ENCODE assay signal across 29 mouse cellular contexts in genomic region chr1:175097014-175097413, GRCm38 (mm10).
DNase-seq lines count a peak whose midpoint lies in the region; ATAC-seq and TF ChIP-seq lines count a peak whose summit lies in the region.
"Had no signal": no experiment of that assay in that cellular context is flagged by ENCODE, and none has a peak within 500 bp of the region (broad histone marks: within the 10 kb centered on the region; RNA-seq: fewer than 3 reads in every experiment).

No protein-coding gene starts in this region.

- DNase-seq in heart, adult 9 months (ENCODE audit: low spot score in 2 of 2), result no peak
- DNase-seq in liver, postnatal 0 days, result no peak
- peak; percentile 13 for DNase-seq in retina, embryonic 14.5 days (ENCODE audit: low spot score)
- DNase-seq in cerebellum, adult 9-10 months, result no peak
- DNase-seq in hindbrain, embryonic 14.5 days (ENCODE audit: low spot score), result no peak
- DNase-seq: adrenal gland, adult 2 months; adrenal gland, postnatal 14 days; cerebellum, adult 11 months; cerebellum, adult 2 months; cerebellum, postnatal 10 days; cerebellum, postnatal 36 days; embryo, embryonic 11 days; gastrocnemius, postnatal 10 days; gastrocnemius, postnatal 36 days; heart, adult 18-20 months; heart, postnatal 10 days; heart, postnatal 36 days had no signal

- no peak overlapping the region for H3K4me3 ChIP-seq in heart, embryonic 12.5 days
- H3K4me3 ChIP-seq in liver, embryonic 12.5 days, result no peak overlapping the region
- no peak overlapping the region for H3K4me3 ChIP-seq in liver, postnatal 0 days (ENCODE audit: low read depth, low read length)
- no peak overlapping the region for H3K4me3 ChIP-seq in hindbrain, embryonic 14.5 days (replicated peaks; ENCODE audit: low read length)
- H3K4me3 ChIP-seq: embryonic facial prominence, embryonic 10.5 days; embryonic facial prominence, embryonic 13.5 days; forebrain, embryonic 10.5 days; forebrain, embryonic 13.5 days; heart, embryonic 10.5 days; hindbrain, embryonic 10.5 days; hindbrain, embryonic 13.5 days had no signal

- H3K27me3 ChIP-seq in heart, embryonic 12.5 days (replicated peaks), result no peaks in the 10 kb centered on the region
- no peaks in the 10 kb centered on the region for H3K27me3 ChIP-seq in liver, embryonic 12.5 days (replicated peaks)
- no peaks in the 10 kb centered on the region for H3K27me3 ChIP-seq in liver, postnatal 0 days (ENCODE audit: insufficient read depth, low read length)
- H3K27me3 ChIP-seq in hindbrain, embryonic 14.5 days (ENCODE audit: control insufficient read depth, insufficient read depth, low read length), result no peaks in the 10 kb centered on the region
- H3K27me3 ChIP-seq: embryonic facial prominence, embryonic 13.5 days; forebrain, embryonic 13.5 days; hindbrain, embryonic 13.5 days had no signal

- no peak for TF ChIP-seq EP300 in liver, postnatal 0 days (IDR thresholded peaks at IDR 0.05; ENCODE audit: low read depth)

- no peaks in the 10 kb centered on the region for H3K36me3 ChIP-seq in heart, embryonic 12.5 days
- H3K36me3 ChIP-seq in liver, embryonic 12.5 days, result no peaks in the 10 kb centered on the region
- no peaks in the 10 kb centered on the region for H3K36me3 ChIP-seq in liver, postnatal 0 days (replicated peaks; ENCODE audit: insufficient read depth, low read length)
- no peaks in the 10 kb centered on the region for H3K36me3 ChIP-seq in hindbrain, embryonic 14.5 days (replicated peaks; ENCODE audit: control insufficient read depth, insufficient read depth)
- H3K36me3 ChIP-seq: embryonic facial prominence, embryonic 10.5 days; embryonic facial prominence, embryonic 13.5 days; forebrain, embryonic 10.5 days; heart, embryonic 10.5 days; hindbrain, embryonic 10.5 days had no signal

- TF ChIP-seq CTCF in liver, postnatal 0 days (IDR thresholded peaks at IDR 0.05; ENCODE audit: low read depth), result no peak

- ATAC-seq in heart, embryonic 12.5 days (ENCODE audit: insufficient number of reproducible peaks, low FRiP score), result peak; percentile 61
- peak; percentile 75 for ATAC-seq in liver, embryonic 12.5 days
- no peak for ATAC-seq in liver, postnatal 0 days
- ATAC-seq in hindbrain, embryonic 14.5 days (ENCODE audit: low FRiP score), result no peak
- ATAC-seq: forebrain, embryonic 13.5 days; forebrain, embryonic 16.5 days; hindbrain, postnatal 0 days; inflammation-experienced regulatory T-cells, adult 6 months had no signal

- WGBS in heart, embryonic 12.5 days, result 24% methylated on average over 3 of the region's 3 CpGs
- WGBS in liver, embryonic 12.5 days (ENCODE audit: insufficient replicate concordance), result 32% methylated on average over 3 of the region's 3 CpGs
- 46% methylated on average over 3 of the region's 3 CpGs for WGBS in liver, postnatal 0 days (ENCODE audit: insufficient replicate concordance)
- WGBS in hindbrain, embryonic 14.5 days, result 50% methylated on average over 3 of the region's 3 CpGs

- 0 out of 2 replicates have a peak, but pooled peaks cover 5% of the 10 kb centered on the region for H3K4me1 ChIP-seq in heart, embryonic 12.5 days (replicated peaks)
- no peaks in the 10 kb centered on the region for H3K4me1 ChIP-seq in liver, embryonic 12.5 days
- H3K4me1 ChIP-seq in liver, postnatal 0 days (ENCODE audit: insufficient read depth), result no peaks in the 10 kb centered on the region
- no peaks in the 10 kb centered on the region for H3K4me1 ChIP-seq in hindbrain, embryonic 14.5 days (replicated peaks; ENCODE audit: control insufficient read depth, insufficient read depth, low read length)
- H3K4me1 ChIP-seq: embryonic facial prominence, embryonic 10.5 days; embryonic facial prominence, embryonic 13.5 days; forebrain, embryonic 13.5 days; heart, embryonic 10.5 days; hindbrain, embryonic 10.5 days; hindbrain, embryonic 13.5 days had no signal

- H3K9me3 ChIP-seq in heart, embryonic 12.5 days (replicated peaks), result no peaks in the 10 kb centered on the region
- no peaks in the 10 kb centered on the region for H3K9me3 ChIP-seq in liver, embryonic 12.5 days (replicated peaks)
- H3K9me3 ChIP-seq in liver, postnatal 0 days (ENCODE audit: low read length), result no peaks in the 10 kb centered on the region
- H3K9me3 ChIP-seq in hindbrain, embryonic 14.5 days (ENCODE audit: control insufficient read depth, low read length), result no peaks in the 10 kb centered on the region
- H3K9me3 ChIP-seq: embryonic facial prominence, embryonic 10.5 days; embryonic facial prominence, embryonic 13.5 days; forebrain, embryonic 10.5 days; forebrain, embryonic 13.5 days; heart, embryonic 10.5 days; hindbrain, embryonic 10.5 days; hindbrain, embryonic 13.5 days had no signal

- no peak overlapping the region for H3K4me2 ChIP-seq in heart, embryonic 12.5 days
- H3K4me2 ChIP-seq in liver, embryonic 12.5 days, result no peak overlapping the region
- no peak overlapping the region for H3K4me2 ChIP-seq in liver, postnatal 0 days (ENCODE audit: low read depth, low read length)
- no peak overlapping the region for H3K4me2 ChIP-seq in hindbrain, embryonic 14.5 days (replicated peaks)
- H3K4me2 ChIP-seq: embryonic facial prominence, embryonic 13.5 days; forebrain, embryonic 13.5 days; hindbrain, embryonic 13.5 days had no signal

- H3K27ac ChIP-seq in heart, embryonic 12.5 days (ENCODE audit: poor library complexity, severe bottlenecking), result no peak overlapping the region
- no peak overlapping the region for H3K27ac ChIP-seq in liver, embryonic 12.5 days
- no peak overlapping the region for H3K27ac ChIP-seq in liver, postnatal 0 days (ENCODE audit: low read depth)
- H3K27ac ChIP-seq in hindbrain, embryonic 14.5 days, result no peak overlapping the region
- H3K27ac ChIP-seq: embryonic facial prominence, embryonic 10.5 days; embryonic facial prominence, embryonic 13.5 days; forebrain, embryonic 10.5 days; forebrain, embryonic 13.5 days; heart, embryonic 10.5 days; hindbrain, embryonic 10.5 days; hindbrain, embryonic 13.5 days; hindbrain, postnatal 0 days had no signal

- H3K9ac ChIP-seq in heart, embryonic 12.5 days, result no peak overlapping the region
- no peak overlapping the region for H3K9ac ChIP-seq in liver, embryonic 12.5 days
- H3K9ac ChIP-seq in liver, postnatal 0 days (replicated peaks), result no peak overlapping the region
- no peak overlapping the region for H3K9ac ChIP-seq in hindbrain, embryonic 14.5 days
- H3K9ac ChIP-seq: embryonic facial prominence, embryonic 13.5 days; forebrain, embryonic 13.5 days; hindbrain, embryonic 13.5 days had no signal

Comparison
In these comparisons a context has a peak if more than half of its experiments do, and no peak if none do; other contexts are left out.
1. ATAC-seq: peak in heart, embryonic 12.5 days (single experiment) and liver, embryonic 12.5 days (single experiment); none in liver, postnatal 0 days (single experiment) and hindbrain, embryonic 14.5 days (single experiment).